Mouse (Mus musculus) mouse trophoblast stem cell (cell line): ENCODE data around the gene Th.

Experiments
- in situ Hi-C, 2 experiments: fragments of 300-500 bp; cut with MseI, MboI; formaldehyde crosslinking; loops; 2 replicates in 1 of 2; 3 replicates in 1 of 2; pipeline ENCODE4 v1.15.1; 2025

The Th gene

DNA sequence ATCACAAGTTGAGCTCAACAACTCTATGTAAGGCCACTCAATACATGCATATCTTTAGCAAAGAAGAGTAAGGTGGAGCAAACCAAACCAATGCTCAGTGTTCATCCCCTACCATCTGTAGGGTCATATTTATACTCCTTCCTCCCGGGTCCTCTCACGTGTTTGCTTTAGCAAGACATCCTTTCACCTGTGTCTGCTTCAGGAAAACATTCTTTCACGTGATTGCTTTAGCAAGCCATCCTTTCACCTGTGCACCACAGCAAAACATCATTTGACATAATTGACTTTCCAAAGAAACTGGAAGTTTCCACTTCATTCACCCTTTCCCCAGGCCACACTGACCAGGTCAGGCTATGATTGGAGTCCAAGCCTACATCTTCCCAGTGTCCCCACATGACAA is at the start of gene Th:
Th (minus strand) TSS at position 101 of the 400 bp plus-strand sequence.
- in situ Hi-C loops: no loop called here

DNA sequence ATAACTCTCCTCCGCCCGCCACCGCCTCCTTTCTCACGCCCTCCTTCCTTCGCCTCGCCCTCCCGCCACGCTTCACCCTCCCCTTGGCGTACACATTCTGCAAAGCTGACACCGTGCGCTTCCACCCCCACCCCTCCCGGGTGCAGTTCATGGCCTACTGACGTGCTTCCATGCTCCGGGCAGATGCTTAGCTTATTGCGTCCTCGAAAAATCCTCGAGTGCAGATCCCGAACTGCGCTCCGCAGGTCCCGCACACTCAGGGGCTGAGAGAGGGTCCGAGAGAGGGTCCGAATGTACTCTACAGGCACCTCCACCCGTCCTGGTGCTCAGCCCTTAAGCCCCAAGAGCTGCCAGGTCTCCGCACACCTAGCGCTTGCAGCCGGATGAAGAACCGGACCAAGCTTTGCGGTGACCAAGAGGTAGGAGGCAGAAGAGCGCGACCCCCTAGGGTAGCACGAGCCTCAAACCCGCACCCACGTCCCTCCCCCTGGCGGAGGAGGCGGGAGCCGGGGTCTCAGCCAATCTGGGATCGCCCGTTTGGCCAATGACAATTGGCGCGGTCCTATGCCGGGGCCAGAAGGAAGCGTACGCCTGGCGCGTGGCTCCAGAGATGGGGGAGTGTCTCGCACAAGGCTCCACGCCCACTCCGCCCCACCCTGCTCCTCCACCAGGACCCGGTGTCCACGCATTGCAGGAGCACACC is 38.0 kb upstream of the Th start, which contains the start of gene Ascl2:
Ascl2 (minus strand) TSS at position 456 of the 703 bp plus-strand sequence.
- in situ Hi-C loops: no loop called here

DNA sequence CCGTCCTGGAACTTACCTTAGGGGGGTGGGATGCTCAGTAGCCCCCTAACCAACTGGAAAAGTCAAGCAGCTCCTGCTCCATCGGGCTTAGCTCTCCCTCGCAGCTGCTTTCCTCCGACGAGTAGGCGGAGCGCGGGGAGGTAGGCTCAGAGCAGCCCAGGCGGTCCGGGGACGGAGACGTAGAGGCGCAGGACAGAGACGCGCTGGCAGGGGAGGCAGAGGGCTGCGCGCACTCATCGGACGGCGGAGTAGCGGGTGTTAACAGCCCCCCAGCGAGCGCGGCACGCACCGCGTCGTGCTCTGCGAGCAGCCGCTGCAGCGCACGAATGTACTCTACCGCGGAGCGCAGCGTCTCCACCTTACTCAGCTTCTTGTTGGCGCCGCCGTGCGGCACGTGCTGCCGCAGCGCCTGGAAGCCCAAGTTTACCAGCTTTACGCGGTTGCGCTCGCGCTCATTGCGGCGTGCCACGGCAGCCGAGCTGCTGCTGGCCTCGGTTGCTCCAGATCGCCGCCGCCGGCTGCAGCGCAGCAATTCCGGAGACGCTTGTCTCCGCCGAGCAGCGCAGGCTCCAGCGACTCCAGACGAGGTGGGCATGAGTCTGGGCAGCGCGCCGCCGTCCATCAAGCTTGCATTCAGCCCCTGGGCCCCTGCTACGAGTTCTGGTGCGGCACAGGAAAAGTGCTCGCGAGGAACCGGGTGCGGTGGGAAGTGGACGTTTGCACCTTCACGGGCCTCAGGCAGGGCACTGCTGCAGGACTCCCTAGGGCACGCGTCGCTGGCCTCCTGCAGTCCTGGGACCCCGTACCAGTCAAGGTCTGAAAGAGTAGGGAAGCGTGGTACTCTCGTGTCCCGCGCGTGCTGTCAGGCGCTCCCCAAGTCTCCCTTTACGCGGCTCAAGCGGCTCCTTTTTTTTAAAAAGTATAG is 37.2 kb upstream of the Th start:
- in situ Hi-C loops: no loop called here

DNA sequence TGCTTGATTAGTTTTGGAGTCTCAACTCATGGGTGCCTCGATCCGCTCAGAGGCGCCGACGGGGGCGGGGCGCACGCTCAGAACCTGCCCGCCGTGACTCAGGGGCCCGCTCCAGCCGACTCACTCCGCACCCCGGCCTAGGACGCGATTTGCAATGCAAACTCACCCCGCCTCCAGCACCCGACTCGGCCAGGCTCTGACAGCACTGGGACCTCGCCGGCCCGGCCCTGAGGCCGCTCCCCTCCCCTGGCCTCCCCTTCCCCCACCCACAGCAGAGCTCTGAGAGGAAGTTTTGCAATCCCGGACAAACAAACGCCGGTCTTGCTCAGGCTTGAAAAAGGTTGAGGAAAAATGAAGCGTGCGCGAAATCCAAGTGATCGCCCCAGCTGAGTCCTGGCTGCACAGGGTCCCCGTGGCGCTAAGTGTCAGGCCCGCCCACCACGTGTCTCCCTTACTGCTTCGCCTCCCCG is 36.5 kb upstream of the Th start:
- in situ Hi-C loops: no loop called here

DNA sequence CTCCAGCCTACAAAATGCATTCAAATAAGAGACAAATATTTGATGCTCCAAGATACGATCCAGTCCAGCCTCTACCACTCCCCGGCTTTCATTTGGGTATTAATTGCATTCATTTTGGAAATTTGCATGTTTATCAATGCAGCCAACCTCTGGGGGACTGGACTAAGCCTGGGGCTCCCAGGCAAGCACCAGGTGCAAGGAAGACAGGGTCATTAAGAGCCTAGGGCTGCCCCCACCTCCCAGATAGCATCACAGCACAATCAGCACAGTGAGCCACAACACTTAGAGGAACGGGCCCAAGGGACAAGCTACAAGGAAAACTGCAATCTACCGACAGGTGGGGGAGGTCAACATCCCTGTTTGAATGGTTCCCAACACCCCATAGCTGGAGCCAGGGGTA is 28.8 kb upstream of the Th start:
- in situ Hi-C loops: no loop called here

DNA sequence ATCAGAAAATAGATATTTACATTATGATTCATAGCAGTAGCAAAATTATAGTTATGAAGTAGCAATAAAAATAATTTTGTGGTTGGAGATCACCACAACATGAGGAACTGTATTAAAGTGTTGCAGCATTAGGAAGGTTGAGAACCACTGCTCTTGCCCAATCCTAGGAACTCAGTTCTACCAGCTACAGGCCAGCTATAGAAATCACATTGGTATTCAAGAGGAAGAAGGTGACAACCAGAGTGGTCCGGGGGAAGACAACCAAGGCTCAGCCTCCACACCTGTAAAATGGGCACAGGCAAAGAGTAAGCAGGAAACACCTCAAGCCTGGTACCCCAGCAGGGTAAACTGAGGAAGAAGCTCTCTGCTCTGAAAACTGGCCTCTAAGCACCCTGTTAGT is 27.9 kb upstream of the Th start:
- in situ Hi-C loops: no loop called here

DNA sequence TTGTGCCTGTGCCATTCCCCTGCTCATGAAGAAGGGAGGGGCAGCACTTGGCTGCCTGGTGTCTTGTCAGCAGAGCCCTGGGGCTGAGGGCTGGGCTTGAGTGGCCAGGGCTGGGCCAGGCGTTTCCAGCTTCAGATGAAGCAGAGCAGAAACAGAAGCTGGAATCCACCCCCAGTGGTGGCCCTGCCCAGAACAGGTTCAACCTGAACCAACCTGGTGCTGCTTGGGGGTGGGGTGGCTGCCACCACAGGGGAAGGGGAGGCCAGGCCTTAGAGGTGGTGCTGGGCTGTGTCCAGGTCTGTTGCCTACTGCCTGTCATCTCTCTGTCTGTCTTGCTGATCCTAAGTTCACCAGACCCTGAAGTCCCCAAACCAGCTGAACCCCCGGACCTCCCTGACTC is 25.1 kb upstream of the Th start:
- in situ Hi-C loops: no loop called here

DNA sequence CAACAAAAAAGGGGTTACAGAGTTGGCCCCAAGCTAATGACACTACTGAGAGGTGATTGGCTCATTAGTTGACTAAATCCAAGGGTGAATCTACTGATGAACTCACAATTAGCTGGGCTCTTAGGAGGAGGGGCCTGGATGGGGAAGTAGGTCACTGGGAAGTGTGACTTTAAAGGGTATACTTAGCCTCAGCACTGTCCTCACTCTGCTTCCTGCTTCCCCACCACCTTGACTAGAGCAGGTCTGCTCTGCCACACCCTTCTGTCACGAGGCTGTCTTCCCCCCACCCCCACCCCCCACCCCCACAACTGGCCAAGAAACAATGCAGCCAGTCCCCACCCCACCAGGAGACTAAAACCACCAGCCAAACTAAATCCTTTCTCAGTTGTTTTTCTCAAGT is 18.6 kb upstream of the Th start:
- in situ Hi-C loops: no loop called here

DNA sequence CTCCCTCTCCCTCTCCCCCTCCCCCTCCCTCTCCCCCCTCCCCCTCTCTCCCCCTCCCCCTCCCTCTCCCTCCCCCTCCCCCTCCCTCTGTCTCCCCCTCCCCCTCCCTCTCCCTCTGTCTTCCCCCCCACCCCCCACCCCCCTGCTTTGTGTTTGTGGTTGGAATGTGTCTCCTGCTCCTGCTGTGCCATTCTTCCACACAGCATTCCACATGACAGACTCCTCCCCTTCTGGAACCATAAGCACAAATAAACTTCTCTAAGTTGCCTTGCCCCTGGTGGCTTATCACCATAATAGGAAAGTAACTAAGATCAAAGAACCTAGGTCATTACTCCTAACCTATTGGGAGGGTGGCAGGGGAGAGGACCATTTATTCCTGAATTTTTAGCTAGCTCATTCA is 6.7 kb upstream of the Th start:
- in situ Hi-C loops: no loop called here

DNA sequence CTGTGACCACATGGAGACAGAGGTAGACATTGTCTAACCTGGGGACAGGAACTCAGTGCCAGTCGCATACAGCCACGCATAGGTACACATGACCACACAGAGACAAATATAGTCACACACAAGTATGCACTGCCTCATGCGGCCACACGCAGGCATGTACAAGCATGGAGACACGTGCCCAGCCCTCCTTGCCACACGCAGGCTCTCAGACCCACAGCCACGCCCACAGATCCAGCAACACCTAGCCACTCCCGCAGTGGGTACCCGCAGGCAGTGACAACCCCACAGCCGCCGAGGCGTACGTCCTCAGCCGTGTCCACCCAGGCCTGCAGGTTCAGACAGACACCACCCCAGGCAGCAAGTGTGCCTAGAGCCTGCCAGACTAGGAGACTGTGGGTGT is 4.8 kb upstream of the Th start:
- in situ Hi-C loops: no loop called here

DNA sequence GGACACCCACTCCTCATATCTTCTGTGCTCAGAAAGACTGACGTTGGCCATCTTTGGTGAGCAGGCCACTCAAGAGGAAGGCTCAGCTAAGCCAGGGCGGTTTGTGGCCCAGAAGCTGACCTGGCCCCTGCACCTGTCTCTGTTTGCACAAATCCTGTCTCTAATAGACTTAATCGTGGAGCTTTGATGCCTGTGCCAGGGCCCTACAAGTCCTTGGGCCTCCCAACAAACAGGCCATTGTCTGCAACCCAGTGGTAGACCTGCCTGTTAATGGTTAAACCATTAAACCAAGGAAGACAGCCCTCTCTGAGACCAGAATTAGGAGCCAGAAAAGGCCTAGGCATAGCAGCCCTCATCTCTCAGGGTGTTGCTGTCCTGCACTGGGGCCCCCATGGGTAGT is 1.5 kb upstream of the Th start:
- in situ Hi-C loops: no loop called here

DNA sequence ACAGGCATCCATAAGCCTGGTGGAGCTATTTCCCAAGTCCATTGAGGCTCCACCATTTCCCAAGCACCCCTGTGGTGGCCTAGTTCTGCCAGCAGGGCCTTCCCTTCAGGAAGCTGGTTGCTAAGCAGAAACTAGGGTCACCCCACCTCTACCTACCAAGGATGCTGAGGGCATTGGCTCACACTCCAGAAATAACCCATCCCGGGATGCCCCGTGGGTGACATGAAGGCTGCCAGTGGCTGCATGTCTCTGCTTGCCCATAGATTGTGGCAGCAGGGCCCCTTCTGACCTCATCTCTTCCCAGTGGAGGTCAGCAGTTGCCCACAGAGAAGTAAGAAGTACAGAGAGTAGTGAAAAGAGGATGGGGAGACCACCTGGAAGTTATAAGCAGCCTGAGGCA is 1.4 kb downstream of the Th start:
- in situ Hi-C loops: no loop called here

DNA sequence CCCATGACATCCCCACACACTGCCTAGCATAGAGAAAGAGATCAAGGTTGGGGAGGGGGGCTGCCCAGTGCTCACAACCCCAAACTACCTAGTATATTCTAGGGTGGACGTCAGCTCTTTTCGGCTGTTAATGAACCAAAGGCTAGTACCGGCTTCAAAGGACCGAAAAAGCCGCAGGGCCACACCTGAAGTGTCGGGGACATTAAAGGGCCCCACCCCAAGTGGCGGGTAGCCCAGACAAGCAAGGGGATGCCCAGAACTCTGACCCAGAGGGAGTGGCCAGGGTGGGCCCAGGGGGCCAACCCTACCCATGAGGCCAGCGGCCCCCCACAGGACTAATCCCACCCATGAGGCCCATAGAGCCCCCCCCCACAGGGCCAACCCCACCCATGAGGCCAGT is 3.6 kb downstream of the Th start:
- in situ Hi-C loops: no loop called here

DNA sequence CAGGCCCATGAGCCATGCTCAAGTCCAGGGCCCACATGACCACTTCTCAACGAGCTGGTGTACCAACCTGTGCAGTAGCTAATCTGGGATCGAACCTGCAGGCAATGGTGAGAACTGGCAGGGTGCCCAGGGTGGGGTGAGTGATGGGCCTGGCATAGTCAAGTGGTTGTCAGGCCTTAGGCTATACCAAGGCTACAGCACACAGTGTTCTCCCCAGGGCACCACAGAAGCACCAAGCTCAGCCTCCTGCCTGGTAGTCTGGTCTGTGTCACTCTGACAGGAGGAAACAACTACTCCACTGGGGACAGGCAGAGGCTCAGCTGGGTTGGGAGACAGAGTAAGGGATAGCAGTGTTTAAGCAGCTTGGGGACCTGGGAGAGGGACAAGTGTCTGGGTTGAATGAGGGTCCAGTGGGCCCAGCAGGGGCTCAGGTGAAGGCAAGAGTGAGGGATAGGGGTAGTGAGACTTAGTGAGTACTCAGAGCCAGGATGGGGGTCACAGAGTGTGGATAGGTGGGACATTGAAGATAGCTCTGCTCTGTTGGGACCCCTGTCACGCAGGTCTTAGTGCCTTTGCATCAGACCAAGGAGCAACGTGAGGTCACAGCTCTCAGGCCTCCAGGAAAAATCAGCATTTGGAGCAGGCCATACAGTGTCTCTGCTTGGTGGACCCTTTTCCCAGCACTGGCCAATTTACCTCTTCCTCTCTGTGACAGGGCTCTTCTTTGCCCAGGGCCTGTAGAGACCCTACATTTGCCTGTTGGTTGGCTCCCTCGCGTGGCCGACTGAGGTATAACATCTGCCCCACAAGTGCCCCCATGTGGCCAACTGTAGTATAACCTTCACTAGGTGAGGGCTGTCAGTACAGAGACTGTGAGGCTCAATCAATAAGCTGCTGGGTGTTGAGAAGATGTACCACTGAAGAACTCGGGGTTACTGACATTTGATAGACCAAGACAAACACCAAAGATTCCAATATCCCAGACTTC is 12.0 kb downstream of the Th start:
- in situ Hi-C loops: no loop called here

DNA sequence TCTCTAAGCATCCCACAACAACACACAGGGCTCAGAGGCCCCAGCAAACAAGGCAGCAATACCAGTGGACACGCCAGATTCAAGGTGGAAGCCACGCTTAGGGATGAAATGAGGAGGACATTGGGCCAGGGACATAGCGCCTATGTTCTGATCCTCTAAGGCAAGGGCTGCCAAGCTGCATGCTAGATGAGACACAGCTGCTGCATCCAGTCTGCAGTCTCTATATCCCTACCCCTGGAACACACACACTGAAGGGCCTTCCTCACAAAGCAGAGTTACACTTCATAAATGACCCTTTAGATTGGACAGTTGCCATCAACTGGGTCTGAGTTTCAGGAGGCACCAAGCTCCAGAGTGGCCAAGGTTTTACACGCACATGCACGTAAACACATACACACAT is 13.3 kb downstream of the Th start:
- in situ Hi-C loops: no loop called here

DNA sequence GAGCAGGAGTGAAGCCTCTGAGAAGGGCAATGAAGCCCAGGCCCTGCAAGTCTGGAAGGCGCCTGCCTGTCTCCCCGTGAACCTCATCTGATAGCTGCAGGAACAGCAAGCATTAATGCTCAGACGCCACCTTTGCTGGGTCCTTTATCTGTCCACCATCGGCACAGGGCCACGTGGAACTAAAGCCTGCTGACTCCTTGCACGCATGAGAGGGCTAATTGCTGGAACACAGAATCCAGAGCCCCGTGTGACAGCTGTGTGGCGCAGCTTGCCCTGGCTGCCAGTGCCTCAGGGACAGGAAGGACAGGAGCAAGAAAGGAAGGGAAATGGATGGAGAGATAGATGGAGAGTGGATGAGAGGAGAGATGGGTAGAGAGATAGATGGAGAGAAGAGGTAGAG is 14.8 kb downstream of the Th start:
- in situ Hi-C loops: no loop called here

DNA sequence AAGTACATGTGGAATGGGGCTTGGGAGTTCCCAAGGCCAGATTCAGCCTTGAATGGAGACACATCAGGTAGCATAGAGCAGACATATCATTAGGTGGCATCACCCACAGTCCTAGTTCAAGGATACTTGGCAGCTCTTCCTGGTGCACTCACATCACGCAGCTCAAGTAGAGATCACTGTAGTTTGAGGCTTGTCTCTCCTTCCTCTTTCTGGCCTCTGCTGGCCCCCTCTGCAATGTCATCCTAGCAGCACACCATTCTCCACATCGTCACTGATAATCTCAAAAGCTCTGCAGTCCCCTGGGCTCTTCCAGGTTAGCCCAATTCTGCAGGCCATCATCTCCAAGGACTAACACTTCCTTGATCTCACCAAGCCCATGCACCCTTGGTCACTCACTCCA is 19.2 kb downstream of the Th start:
- in situ Hi-C loops: no loop called here

DNA sequence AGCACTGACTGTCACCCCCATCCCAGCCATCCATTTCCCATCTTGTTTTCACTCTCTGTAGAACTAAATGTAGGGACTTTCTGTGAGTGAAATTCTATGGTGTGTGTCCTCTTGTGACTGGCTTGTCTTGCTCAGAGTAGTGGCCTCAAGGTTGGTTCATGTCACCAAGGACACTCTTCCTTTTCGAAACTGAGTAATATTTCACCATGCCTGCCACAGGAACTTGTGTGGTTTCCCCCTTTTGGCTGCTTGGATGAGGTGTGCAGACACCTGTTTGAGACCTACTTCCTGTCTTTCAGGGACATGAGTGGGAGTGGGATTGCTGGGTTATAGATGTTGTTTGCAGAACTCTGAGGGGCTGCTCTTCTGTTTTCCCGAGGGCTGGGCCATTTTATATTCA is 20.8 kb downstream of the Th start:
- in situ Hi-C loops: no loop called here

DNA sequence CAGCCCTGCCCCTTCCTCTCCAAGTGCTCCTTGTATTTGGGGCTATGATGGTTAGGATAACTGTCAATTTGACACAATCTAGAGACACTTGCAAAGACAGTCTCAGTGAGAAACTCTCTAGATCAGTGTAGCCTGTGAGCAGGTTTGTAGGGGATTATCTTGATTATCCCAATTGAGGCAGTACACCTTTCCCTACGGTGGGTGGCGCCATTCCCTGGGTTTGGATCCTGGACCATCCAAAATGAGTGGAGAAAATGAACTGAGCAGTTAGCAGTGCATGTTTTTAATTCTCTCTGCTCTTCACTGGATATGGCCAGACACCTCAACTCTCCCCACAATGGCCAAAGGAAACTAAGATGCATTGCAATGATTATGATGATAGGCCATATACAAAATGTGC is 21.3 kb downstream of the Th start:
- in situ Hi-C loops: no loop called here

DNA sequence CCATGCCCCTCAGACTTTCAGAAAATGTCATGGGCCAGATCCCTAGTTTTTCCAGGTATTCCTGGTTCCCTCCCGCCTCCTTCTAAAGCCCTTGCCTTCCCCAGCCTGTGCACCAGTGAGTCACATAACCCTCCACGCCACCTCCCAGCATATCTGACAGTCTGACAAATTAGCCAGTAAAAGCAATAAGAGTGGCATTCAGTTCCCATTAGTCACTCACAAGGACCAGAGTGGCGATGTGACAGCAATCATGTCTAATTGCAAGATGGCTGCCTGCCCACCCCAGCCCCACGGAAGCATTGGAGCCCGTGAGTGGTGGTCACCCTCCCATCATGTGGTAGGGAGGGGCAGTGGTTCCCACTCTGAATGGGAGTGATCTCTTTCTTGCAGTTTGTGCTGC is 25.3 kb downstream of the Th start:
- in situ Hi-C loops: no loop called here

DNA sequence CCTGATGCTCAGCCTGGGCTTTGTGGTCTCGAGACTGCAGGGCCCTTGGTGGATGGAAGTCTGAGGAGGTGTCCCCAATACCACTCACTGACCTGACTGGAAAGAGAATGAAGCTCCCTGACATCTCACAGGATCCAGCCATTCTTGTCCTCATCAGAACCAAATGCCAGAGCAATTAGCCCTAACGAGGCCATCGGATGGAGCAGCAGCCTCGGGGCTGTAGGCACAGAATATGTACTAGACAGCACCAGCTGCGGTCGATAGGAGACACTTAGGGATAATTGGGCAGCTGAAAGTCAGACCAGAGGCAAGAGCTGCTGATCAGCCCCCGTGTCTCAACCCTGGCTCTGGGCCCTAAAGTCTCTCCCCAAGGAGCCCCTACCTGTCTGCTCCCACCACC is 26.6 kb downstream of the Th start:
- in situ Hi-C loops: no loop called here

DNA sequence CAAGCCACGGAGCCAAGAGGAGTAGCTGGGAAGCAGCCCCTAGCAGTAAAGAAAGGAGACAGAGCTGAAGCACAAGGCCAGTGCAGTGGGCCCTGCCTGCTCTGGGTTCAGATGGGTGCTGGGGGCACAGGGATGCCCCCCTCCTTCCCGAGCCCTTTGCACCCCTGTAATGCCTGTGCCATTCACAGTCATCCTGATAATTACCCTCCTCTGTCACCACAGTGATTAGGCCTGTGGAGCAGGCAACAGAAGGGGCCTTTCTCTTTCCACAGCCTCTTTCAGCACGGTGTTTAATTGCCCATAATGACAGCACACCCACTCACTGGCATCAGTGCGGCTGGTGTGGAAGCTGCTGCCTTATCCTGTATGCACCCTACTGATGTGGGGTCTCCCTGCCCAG is 28.0 kb downstream of the Th start:
- in situ Hi-C loops: no loop called here
